Mouse (Mus musculus) forebrain, embryonic 16.5 days (tissue): Measurements from ENCODE around the gene Lhx5. TPM values are rescaled to one million over a fixed set of nuclear protein-coding genes. Genes with fewer than 3 reads are reported as not detected.
A peak's percentile ranks its signal among the peaks of the same experiment; 100 is the strongest.

Experiments
- ATAC-seq: fragments of 200-750 bp; cut with Nextera tagmentation; 2 replicates; pipeline ENCODE4 v1.8.0; 2017; ENCODE audit warnings: mild to moderate bottlenecking, moderate library complexity
- H3K27ac ChIP-seq: fragments of 300-500 bp; sonication (generic); 2 replicates; pipeline ENCODE4 v1.5.1; 2014; ENCODE audit warnings: low read length, control low read depth
- H3K27me3 ChIP-seq: fragments of 300-500 bp; sonication (generic); replicated peaks from 2 replicates; pipeline ENCODE4 v1.6.1; 2014; ENCODE audit warnings: low read length; ENCODE audit not compliant: control insufficient read depth, insufficient read depth
- H3K36me3 ChIP-seq: fragments of 300-500 bp; sonication (generic); 2 replicates; pipeline ENCODE4 v1.6.1; 2014; ENCODE audit not compliant: control insufficient read depth, insufficient read depth
- H3K4me1 ChIP-seq: fragments of 300-500 bp; sonication (generic); replicated peaks from 2 replicates; pipeline ENCODE4 v1.6.1; 2014; ENCODE audit warnings: low read length; ENCODE audit not compliant: control insufficient read depth, insufficient read depth
- H3K4me2 ChIP-seq: fragments of 300-500 bp; sonication (generic); 2 replicates; pipeline ENCODE4 v1.6.1; 2014; ENCODE audit warnings: mild to moderate bottlenecking, low read length, control low read depth
- H3K4me3 ChIP-seq: fragments of 300-500 bp; sonication (generic); replicated peaks from 2 replicates; pipeline ENCODE4 v1.5.1; 2014; ENCODE audit warnings: mild to moderate bottlenecking, low read length, control low read depth
- H3K9ac ChIP-seq: fragments of 300-500 bp; sonication (generic); replicated peaks from 2 replicates; pipeline ENCODE4 v1.6.1; 2014; ENCODE audit warnings: low read depth, low read length, control low read depth
- H3K9me3 ChIP-seq: fragments of 300-500 bp; sonication (generic); 2 replicates; pipeline ENCODE4 v1.6.1; 2016; ENCODE audit warnings: low read length; ENCODE audit not compliant: control insufficient read depth
- WGBS: fragments of 180-500 bp; shearing (Covaris S2); extraction: QIAGEN DNeasy Blood & Tissue Kit; methylation state at CpG from one replicate; pipeline ENCODE4 v1.1.7; 2014; 5-methylcytosine and 5-hydroxymethylcytosine counted together
- polyA plus RNA-seq: library from polyadenylated mRNA; unstranded; fragments of >200 nt; fragmentation: Nextera tagmentation; extraction: Ambion mirVana; gene quantifications from 2 replicates; pipeline ENCODE4 v1.2.1, GENCODE M21; 2015

Gene Lhx5
- polyA plus RNA-seq, 1 experiment from 2014 or later = 7.0 TPM

DNA sequence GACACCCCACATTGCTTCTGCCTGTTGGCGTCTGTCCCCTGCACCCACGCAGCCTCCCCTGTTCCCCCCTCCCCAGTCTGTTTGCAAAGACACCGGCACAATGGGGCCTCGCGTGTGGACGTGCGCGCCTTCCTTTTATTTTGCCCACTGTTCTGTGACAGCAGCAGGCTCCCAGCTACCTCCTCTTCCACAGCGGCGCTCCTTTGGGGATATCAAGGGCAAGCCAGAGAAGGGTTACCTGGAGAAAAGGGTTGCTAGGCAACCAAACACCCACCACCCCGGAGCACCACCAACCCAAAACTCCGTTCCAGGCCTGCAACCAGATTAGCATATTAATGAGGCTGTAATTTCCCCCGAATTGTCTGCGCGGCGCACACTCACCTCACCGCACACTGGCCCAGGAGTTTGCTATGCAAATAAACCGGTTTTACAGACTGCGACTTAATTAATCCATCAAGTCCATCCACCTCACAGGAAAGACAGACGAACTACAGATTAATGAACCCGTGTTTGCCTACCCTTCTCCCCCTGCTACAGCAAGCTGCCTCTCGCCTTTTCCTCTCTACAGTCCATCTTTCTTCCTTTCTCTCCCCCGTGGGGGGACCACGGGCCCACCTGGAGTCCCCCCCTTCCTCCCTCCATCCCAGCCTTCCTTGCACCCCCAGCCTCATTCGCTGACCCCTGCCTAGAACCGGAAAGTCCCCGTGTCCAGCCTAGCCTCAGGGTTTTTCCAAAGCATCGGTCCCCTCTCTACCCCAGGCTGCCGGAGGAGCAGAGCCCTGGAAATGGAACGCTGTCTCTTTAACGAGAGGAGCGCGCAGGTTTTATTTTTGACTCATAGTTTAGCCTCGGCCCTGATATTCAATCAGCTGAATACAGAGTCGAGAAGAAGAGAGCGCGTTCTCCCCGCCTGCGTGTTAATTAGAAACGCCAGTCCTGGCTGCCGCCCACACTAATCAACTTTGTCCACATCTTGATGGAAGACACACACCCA is 21.8 kb upstream of the Lhx5 start:
- under 1% methylated on average over 41 of the region's 41 CpGs for WGBS

DNA sequence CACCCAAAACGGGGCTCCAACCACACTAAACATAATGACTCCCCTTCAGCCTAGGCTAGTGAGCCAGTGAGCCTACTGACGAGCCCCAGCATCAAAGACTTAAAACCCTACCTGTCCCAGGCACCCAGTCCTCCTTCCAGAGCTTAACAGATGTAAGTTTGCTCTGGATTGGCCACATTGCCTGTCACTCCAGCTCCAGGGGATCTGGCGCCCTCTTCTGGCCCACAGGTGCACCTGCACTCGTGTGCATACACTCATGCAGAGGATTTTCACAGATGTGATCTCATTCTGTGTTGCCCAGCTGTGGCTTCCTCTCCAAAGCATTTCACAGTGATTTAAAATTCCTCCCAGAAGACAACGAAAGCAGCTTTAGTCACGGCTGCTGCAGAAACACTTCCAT is 18.1 kb upstream of the Lhx5 start:
- Histone ChIP-seq H3K9me3 (peaks cover 2% of the 10 kb centered on the region; the same call in 1 of the 2 replicates), H3K27ac (no peak overlapping the region), H3K4me1 (peaks cover 19% of the 10 kb centered on the region), H3K4me3 (no peak overlapping the region), H3K27me3 (peaks cover 9% of the 10 kb centered on the region), H3K36me3 (no peaks in the 10 kb centered on the region), H3K9ac (no peak overlapping the region), H3K4me2 (no peak overlapping the region)
- ATAC-seq = no peak
- 91% methylated on average over 6 of the region's 6 CpGs for WGBS

More for the DNA sequence above, 21.8 kb upstream of the Lhx5 start:
- H3K9ac ChIP-seq = peak overlapping the region; percentile 68
- H3K4me1 ChIP-seq = peaks cover 19% of the 10 kb centered on the region
- peak overlapping the region; percentile 82 for H3K27ac ChIP-seq
- H3K9me3 ChIP-seq = peaks cover 2% of the 10 kb centered on the region; the same call in 1 of the 2 replicates
- H3K27me3 ChIP-seq = peaks cover 2% of the 10 kb centered on the region
- peak; percentile 86 for ATAC-seq
- no peaks in the 10 kb centered on the region for H3K36me3 ChIP-seq
- peak overlapping the region; percentile 37 for H3K4me3 ChIP-seq
- H3K4me2 ChIP-seq = peak overlapping the region; percentile 73

DNA sequence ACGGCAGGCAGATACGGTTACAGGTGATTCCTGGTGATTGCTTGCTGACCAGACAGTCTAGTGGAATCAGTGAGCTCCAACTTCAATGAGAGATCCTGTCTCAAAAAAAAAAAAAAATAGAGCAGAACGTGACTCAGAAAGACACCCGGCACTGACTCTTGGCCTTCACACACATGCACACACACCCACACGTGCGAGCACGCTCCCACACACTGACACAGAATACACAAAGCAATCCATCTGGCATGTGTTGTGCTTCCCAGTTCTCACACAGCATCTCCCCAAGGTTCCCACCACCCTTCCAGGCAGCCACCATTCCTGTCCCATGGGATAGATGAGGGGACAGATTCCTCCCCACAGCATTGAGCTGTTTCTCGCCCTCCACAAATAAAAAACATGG is 11.4 kb upstream of the Lhx5 start:
- no peaks in the 10 kb centered on the region for H3K4me1 ChIP-seq
- no peaks in the 10 kb centered on the region for H3K36me3 ChIP-seq
- peaks cover 42% of the 10 kb centered on the region for H3K27me3 ChIP-seq
- no peak overlapping the region for H3K4me3 ChIP-seq
- no peak for ATAC-seq
- no peak overlapping the region for H3K4me2 ChIP-seq
- H3K9ac ChIP-seq = no peak overlapping the region
- H3K27ac ChIP-seq = no peak overlapping the region
- 89% methylated on average over 8 of the region's 8 CpGs for WGBS
- no peaks in the 10 kb centered on the region for H3K9me3 ChIP-seq

DNA sequence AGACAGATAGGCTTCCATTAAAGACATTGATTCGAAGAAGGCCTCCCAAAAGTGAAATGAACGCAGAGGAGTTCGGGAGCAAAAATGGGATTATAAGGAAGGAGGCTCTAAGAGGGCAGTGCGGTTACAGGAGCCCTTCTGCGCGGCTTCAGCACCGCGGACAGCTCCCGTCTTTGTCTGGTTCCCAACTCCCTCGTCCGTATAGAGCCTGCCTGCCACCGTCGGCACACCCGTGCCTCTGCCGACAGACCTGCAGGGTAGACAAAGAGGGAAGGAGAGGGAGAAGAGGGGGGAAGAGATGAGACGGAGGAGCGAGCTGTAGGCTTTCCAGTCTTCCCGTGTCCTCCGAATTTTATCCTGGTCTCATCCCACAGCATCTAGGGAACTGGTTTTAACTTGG is 7.5 kb upstream of the Lhx5 start:
- no peaks in the 10 kb centered on the region for H3K36me3 ChIP-seq
- H3K27me3 ChIP-seq = peaks cover 60% of the 10 kb centered on the region
- H3K9me3 ChIP-seq = no peaks in the 10 kb centered on the region
- no peak for ATAC-seq
- no peak overlapping the region for H3K27ac ChIP-seq
- H3K9ac ChIP-seq = no peak overlapping the region
- peaks cover 11% of the 10 kb centered on the region for H3K4me1 ChIP-seq
- no peak overlapping the region for H3K4me2 ChIP-seq
- WGBS = under 1% methylated on average over 18 of the region's 19 CpGs
- no peak overlapping the region for H3K4me3 ChIP-seq

DNA sequence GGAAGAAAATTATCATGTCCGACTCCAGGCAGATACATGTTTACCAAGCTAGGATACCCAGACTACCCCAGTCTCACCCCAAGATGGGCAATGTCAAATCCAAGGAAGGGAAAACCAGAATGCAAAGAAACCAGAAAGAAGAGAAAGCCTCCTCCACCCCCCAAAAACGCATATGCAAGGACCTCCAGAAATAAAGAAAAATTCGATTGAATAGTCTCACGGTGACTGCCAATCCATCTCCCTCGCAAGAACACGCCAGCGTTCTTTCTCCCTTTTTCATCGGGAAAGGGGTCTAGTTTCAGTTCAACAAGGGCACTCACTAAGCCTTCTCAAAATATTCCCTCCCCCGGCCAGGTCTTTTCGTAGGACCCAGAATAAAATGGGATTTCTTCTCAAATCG is 6.8 kb upstream of the Lhx5 start:
- Histone ChIP-seq H3K4me1 (peaks cover 11% of the 10 kb centered on the region), H3K36me3 (no peaks in the 10 kb centered on the region), H3K27me3 (peaks cover 64% of the 10 kb centered on the region), H3K9me3 (no peaks in the 10 kb centered on the region), H3K4me2 (no peak overlapping the region), H3K4me3 (no peak overlapping the region), H3K9ac (no peak overlapping the region), H3K27ac (no peak overlapping the region)
- 2% methylated on average over 11 of the region's 11 CpGs for WGBS
- no peak for ATAC-seq

DNA sequence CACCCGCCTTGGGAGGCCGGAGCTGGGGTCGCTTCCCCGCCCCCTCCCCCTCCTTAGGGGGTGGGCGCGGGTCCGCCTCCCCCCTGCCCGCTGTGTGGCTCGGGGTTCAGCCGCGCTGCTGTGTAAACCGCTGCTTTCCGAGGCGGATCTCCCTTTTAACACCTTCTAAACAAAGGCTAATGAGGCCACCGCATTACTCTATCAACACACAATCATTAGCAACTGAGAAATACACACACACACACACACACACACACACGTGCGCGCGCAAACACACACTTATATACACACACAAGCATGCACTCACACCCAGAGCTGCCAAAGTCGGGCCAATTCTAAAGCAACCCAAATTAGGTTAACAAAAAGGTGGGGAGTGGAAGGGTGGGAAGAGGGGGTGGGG is 5.8 kb upstream of the Lhx5 start:
- Histone ChIP-seq H3K4me2 (no peak overlapping the region), H3K4me3 (no peak overlapping the region), H3K9ac (no peak overlapping the region)

DNA sequence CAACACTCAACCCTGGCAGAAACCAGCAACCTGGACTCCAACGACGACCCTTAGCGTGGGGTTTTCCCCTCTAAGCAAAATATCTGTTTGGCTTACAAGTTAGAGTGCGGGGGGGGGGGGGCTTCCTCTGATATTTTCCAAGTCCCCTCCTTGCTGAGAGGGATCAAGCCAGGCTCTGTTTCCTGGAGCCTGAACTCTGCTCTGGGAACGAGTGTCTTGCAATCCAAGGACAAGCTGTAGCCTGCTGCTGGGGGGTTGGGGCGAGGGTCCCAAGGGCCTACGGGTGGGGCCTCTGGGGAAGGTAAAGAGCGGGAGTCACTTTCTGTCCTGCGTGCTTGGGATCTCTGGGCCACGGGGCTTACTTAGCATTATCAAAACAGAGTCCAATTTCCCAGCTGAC is 4.9 kb upstream of the Lhx5 start:
- H3K36me3 ChIP-seq = no peaks in the 10 kb centered on the region
- H3K9me3 ChIP-seq = no peaks in the 10 kb centered on the region
- WGBS = 3% methylated on average over 10 of the region's 10 CpGs
- no peak overlapping the region for H3K4me2 ChIP-seq
- no peak overlapping the region for H3K9ac ChIP-seq
- H3K27me3 ChIP-seq = peaks cover 67% of the 10 kb centered on the region
- H3K27ac ChIP-seq = no peak overlapping the region
- H3K4me1 ChIP-seq = peaks cover 11% of the 10 kb centered on the region
- no peak overlapping the region for H3K4me3 ChIP-seq
- no peak for ATAC-seq

More for the DNA sequence above, 5.8 kb upstream of the Lhx5 start:
- no peaks in the 10 kb centered on the region for H3K36me3 ChIP-seq
- H3K4me1 ChIP-seq = peaks cover 11% of the 10 kb centered on the region
- no peak for ATAC-seq
- H3K27ac ChIP-seq = no peak overlapping the region
- WGBS = 1% methylated on average over 17 of the region's 20 CpGs
- H3K27me3 ChIP-seq = peaks cover 67% of the 10 kb centered on the region
- no peaks in the 10 kb centered on the region for H3K9me3 ChIP-seq

DNA sequence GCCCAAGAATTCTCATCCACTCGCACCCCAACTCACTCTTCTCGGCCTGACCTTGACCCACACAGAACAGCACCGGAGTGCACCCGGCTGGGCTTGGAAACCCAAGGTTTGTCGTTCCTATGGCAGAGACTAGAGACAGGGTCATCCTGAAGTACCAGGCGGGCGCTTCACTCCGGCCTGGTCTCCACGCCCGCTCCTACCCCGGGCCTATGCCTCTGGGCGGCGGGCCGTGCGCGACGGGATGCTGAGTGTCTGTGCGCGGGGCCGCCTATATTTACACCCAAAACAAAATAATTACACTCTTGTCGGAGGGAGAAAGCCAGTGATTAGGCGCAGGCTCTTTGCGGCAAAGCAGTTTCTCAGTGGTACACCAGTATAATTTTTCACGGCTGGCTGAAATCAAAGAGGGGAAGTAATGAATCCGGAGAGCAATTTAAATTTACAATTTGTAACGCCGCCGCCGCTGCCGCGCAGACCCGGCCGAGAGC is 4.0 kb upstream of the Lhx5 start:
- H3K4me3 ChIP-seq = no peak overlapping the region
- WGBS = 0% methylated on average over 33 of the region's 33 CpGs
- H3K4me1 ChIP-seq = peaks cover 17% of the 10 kb centered on the region
- H3K9me3 ChIP-seq = no peaks in the 10 kb centered on the region
- 0 out of 2 replicates have a peak, but pooled peaks have one; percentile 20 for ATAC-seq
- H3K36me3 ChIP-seq = no peaks in the 10 kb centered on the region
- H3K4me2 ChIP-seq = peak overlapping the region; percentile 19
- H3K27me3 ChIP-seq = peaks cover 67% of the 10 kb centered on the region
- no peak overlapping the region for H3K9ac ChIP-seq
- H3K27ac ChIP-seq = no peak overlapping the region

DNA sequence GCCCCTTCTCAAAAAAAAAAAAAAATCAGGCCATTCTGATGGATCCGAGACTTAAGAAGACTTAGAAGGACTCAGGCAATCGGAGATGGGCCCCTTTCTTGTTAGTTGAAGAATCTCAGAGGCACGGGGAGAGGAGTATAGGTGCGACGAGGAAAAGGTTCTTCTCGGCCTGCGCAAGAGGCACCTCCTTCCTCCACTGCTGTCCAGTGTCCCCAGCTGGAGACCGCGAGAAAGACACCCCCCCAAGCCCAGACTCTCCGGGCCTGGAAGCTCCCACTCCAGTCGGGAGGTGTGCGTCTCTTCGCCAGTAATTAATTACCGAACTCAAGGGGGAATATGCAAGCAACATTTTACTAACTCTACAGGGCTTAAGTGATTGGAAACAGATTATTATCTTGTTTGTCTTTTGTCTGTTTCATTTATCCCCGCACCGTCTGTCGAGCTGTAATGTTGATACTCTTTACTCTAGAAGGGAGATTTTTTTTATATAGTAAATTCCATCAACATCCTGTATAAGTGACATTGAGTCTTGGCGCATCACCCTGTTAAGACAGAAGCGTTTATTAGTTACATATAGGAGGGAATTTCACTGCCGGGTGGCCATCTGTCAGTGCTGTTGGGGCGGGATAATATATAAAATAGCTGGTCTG is 3.2 kb upstream of the Lhx5 start:
- Histone ChIP-seq H3K36me3 (no peaks in the 10 kb centered on the region), H3K9ac (no peak overlapping the region), H3K27me3 (peaks cover 65% of the 10 kb centered on the region), H3K9me3 (no peaks in the 10 kb centered on the region), H3K4me1 (peaks cover 17% of the 10 kb centered on the region), H3K27ac (no peak overlapping the region), H3K4me3 (no peak overlapping the region), H3K4me2 (peak overlapping the region; percentile 19)
- 3% methylated on average over 21 of the region's 21 CpGs for WGBS
- no peak for ATAC-seq
